Mouse (Mus musculus): Measurements from ENCODE around the gene Atp8b2.

- TF ChIP-seq CTCF (IDR thresholded peaks at IDR 0.05; ENCODE audit: low read depth, low read length) (no peak), POLR2AphosphoS5 (IDR thresholded peaks at IDR 0.05; ENCODE audit: insufficient replicate concordance, low read depth, low read length) (no peak), GATA1 (IDR thresholded peaks at IDR 0.05; ENCODE audit: borderline replicate concordance, low read length) (no peak), GATA2 (IDR thresholded peaks at IDR 0.05; ENCODE audit: borderline replicate concordance, low read depth, low read length) (no peak)
These were observed 48.6 kb downstream of the Atp8b2 start for GRCm38 (mm10) chr3:89914700-89915099.

Data from G1E (cell line).